Mouse (Mus musculus): ENCODE data around the gene Tas1r3. TPM values are rescaled to one million over a fixed set of nuclear protein-coding genes. Genes with fewer than 3 reads are reported as not detected.

Tas1r3 gene
- 0.14 and 0.18 TPM in 2 replicates for polyA plus RNA-seq (2015; fragmentation: Nextera tagmentation; extraction: Ambion mirVana)

GRCm38 (mm10) chr4:155863001-155863400 lies at the start of gene Tas1r3:
Gene Tas1r3, minus strand, starts transcription at chr4:155863362.

GRCm38 (mm10) chr4:155891551-155892001 lies 28.4 kb upstream of the Tas1r3 start, which contains the start of the genes Pusl1 and Acap3:
Gene Pusl1, minus strand, starts transcription at chr4:155891781.
Gene Acap3, plus strand, starts transcription at chr4:155891822.

GRCm38 (mm10) chr4:155869317-155870033 lies 6.3 kb upstream of the Tas1r3 start, which contains the start of the genes Cptp and Ints11:
Gene Cptp, minus strand, starts transcription at chr4:155869440.
Gene Ints11, plus strand, starts transcription at chr4:155869546.

GRCm38 (mm10) chr4:155846871-155847578 lies 16.1 kb downstream of the Tas1r3 start, which contains the start of gene Dvl1:
Gene Dvl1, plus strand, starts transcription at chr4:155847402.

GRCm38 (mm10) chr4:155839483-155839910 lies 23.7 kb downstream of the Tas1r3 start, which contains the start of gene Mxra8:
Gene Mxra8, plus strand, starts transcription at chr4:155839680.

GRCm38 (mm10) chr4:155831205-155831766 lies 31.9 kb downstream of the Tas1r3 start, which contains the start of gene Aurkaip1:
Gene Aurkaip1, plus strand, starts transcription at chr4:155831272.

GRCm38 (mm10) chr4:155811929-155812664 lies 51.1 kb downstream of the Tas1r3 start, which contains the start of gene Ccnl2:
Gene Ccnl2, plus strand, starts transcription at chr4:155812489.

Other genes starting within 250 kb of the Tas1r3 start
- 54.0 and 56.7 TPM in 2 replicates for gene Cdk11b, start 238.5 kb downstream of the Tas1r3 start, polyA plus RNA-seq (2015; fragmentation: Nextera tagmentation; extraction: Ambion mirVana)
- gene Gm10563, start 218.0 kb downstream of the Tas1r3 start, polyA plus RNA-seq (2015; fragmentation: Nextera tagmentation; extraction: Ambion mirVana): not detected in 2 replicates
- 56.8 and 75.1 TPM in 2 replicates for gene Mmp23, start 210.0 kb downstream of the Tas1r3 start, polyA plus RNA-seq (2015; fragmentation: Nextera tagmentation; extraction: Ambion mirVana)
- 7.3 and 10.4 TPM in 2 replicates for gene Mib2, start 194.2 kb downstream of the Tas1r3 start, polyA plus RNA-seq (2015; fragmentation: Nextera tagmentation; extraction: Ambion mirVana)
- 2.0 and 3.1 TPM in 2 replicates for gene Fndc10, start 169.0 kb downstream of the Tas1r3 start, polyA plus RNA-seq (2015; fragmentation: Nextera tagmentation; extraction: Ambion mirVana)
- gene Ssu72, start 158.6 kb downstream of the Tas1r3 start, polyA plus RNA-seq (2015; fragmentation: Nextera tagmentation; extraction: Ambion mirVana): 82.9 and 89.4 TPM in 2 replicates
- 0.31 and 0.65 TPM in 2 replicates for gene Tmem240, start 128.6 kb downstream of the Tas1r3 start, polyA plus RNA-seq (2015; fragmentation: Nextera tagmentation; extraction: Ambion mirVana)
- 45.9 and 48.6 TPM in 2 replicates for gene Atad3a, start 102.3 kb downstream of the Tas1r3 start, polyA plus RNA-seq (2015; fragmentation: Nextera tagmentation; extraction: Ambion mirVana)
- 7.7 and 9.2 TPM in 2 replicates for gene Vwa1, start 88.7 kb downstream of the Tas1r3 start, polyA plus RNA-seq (2015; fragmentation: Nextera tagmentation; extraction: Ambion mirVana)
- gene Tmem88b, start 77.5 kb downstream of the Tas1r3 start, polyA plus RNA-seq (2015; fragmentation: Nextera tagmentation; extraction: Ambion mirVana): 0.05 TPM in 2 replicates
- gene Ankrd65, start 72.9 kb downstream of the Tas1r3 start, polyA plus RNA-seq (2015; fragmentation: Nextera tagmentation; extraction: Ambion mirVana): 0.41 and 0.63 TPM in 2 replicates
- gene Mrpl20, start 60.5 kb downstream of the Tas1r3 start, polyA plus RNA-seq (2015; fragmentation: Nextera tagmentation; extraction: Ambion mirVana): 202 and 239 TPM in 2 replicates
- 89.4 and 98.1 TPM in 2 replicates for gene Ccnl2, start 50.9 kb downstream of the Tas1r3 start, polyA plus RNA-seq (2015; fragmentation: Nextera tagmentation; extraction: Ambion mirVana)
- gene Aurkaip1, start 32.1 kb downstream of the Tas1r3 start, polyA plus RNA-seq (2015; fragmentation: Nextera tagmentation; extraction: Ambion mirVana): 120 and 131 TPM in 2 replicates
- gene Mxra8, start 23.7 kb downstream of the Tas1r3 start, polyA plus RNA-seq (2015; fragmentation: Nextera tagmentation; extraction: Ambion mirVana): 46.8 and 65.4 TPM in 2 replicates
- gene Dvl1, start 16.0 kb downstream of the Tas1r3 start, polyA plus RNA-seq (2015; fragmentation: Nextera tagmentation; extraction: Ambion mirVana): 4.9 and 5.7 TPM in 2 replicates
- gene Cptp, start 6.1 kb upstream of the Tas1r3 start, polyA plus RNA-seq (2015; fragmentation: Nextera tagmentation; extraction: Ambion mirVana): 7.5 and 8.4 TPM in 2 replicates
- gene Ints11, start 6.2 kb upstream of the Tas1r3 start, polyA plus RNA-seq (2015; fragmentation: Nextera tagmentation; extraction: Ambion mirVana): 31.6 and 32.7 TPM in 2 replicates
- 26.0 and 27.2 TPM in 2 replicates for gene Pusl1, start 28.4 kb upstream of the Tas1r3 start, polyA plus RNA-seq (2015; fragmentation: Nextera tagmentation; extraction: Ambion mirVana)
- gene Acap3, start 28.5 kb upstream of the Tas1r3 start, polyA plus RNA-seq (2015; fragmentation: Nextera tagmentation; extraction: Ambion mirVana): 8.0 and 10.8 TPM in 2 replicates
- gene Ube2j2, start 80.5 kb upstream of the Tas1r3 start, polyA plus RNA-seq (2015; fragmentation: Nextera tagmentation; extraction: Ambion mirVana): 73.1 and 76.2 TPM in 2 replicates
- 205 and 213 TPM in 2 replicates for gene C1qtnf12, start 99.0 kb upstream of the Tas1r3 start, polyA plus RNA-seq (2015; fragmentation: Nextera tagmentation; extraction: Ambion mirVana)
- 6.3 and 6.5 TPM in 2 replicates for gene B3galt6, start 129.3 kb upstream of the Tas1r3 start, polyA plus RNA-seq (2015; fragmentation: Nextera tagmentation; extraction: Ambion mirVana)
- 104 and 111 TPM in 2 replicates for gene Sdf4, start 129.5 kb upstream of the Tas1r3 start, polyA plus RNA-seq (2015; fragmentation: Nextera tagmentation; extraction: Ambion mirVana)
- 1.2 and 1.3 TPM in 2 replicates for gene Tnfrsf4, start 150.5 kb upstream of the Tas1r3 start, polyA plus RNA-seq (2015; fragmentation: Nextera tagmentation; extraction: Ambion mirVana)
- 1.2 and 2.7 TPM in 2 replicates for gene Tnfrsf18, start 162.8 kb upstream of the Tas1r3 start, polyA plus RNA-seq (2015; fragmentation: Nextera tagmentation; extraction: Ambion mirVana)
- 0.16 and 0.45 TPM in 2 replicates for gene Ttll10, start 196.1 kb upstream of the Tas1r3 start, polyA plus RNA-seq (2015; fragmentation: Nextera tagmentation; extraction: Ambion mirVana)
- gene 9430015G10Rik, start 246.6 kb upstream of the Tas1r3 start, polyA plus RNA-seq (2015; fragmentation: Nextera tagmentation; extraction: Ambion mirVana): 8.9 and 9.5 TPM in 2 replicates